Mouse (Mus musculus) bone marrow macrophage, adult 2 months (primary cell): ENCODE measurements at regions not wholly inside any gene's neighbourhood (a gene's known extent, or its start where the extent isn't known, plus 50 kb on each side); places are given as distances from the start of the nearest gene placed in this dataset.

Source experiments
- CTCF ChIP-seq: IDR thresholded peaks from 2 replicates; pipeline ENCODE4 v1.5.1; 2012; ENCODE audit warnings: low read depth, mild to moderate bottlenecking, low read length, moderate library complexity
- POLR2A ChIP-seq: IDR thresholded peaks from 2 replicates; pipeline ENCODE4 v1.6.1; 2012; ENCODE audit warnings: mild to moderate bottlenecking, low read depth, low read length, borderline replicate concordance

GRCm38 (mm10) chr19:21064902-21065301 lies 110.9 kb upstream of the Tmc1 start:
- TF ChIP-seq POLR2A: no peak
- TF ChIP-seq CTCF: no peak
